Mouse (Mus musculus) forebrain, embryonic 14.5 days (tissue): ENCODE measurements around the gene Brf1. TPM values are rescaled to one million over a fixed set of nuclear protein-coding genes. Genes with fewer than 3 reads are reported as not detected.

Source experiments
- ATAC-seq: fragments of 200-750 bp; cut with Nextera tagmentation; 2 replicates; pipeline ENCODE4 v1.8.0; 2017; ENCODE audit warnings: mild to moderate bottlenecking, moderate library complexity
- DNase-seq: peaks from one replicate; pipeline ENCODE4 v3.0.0-alpha.2; 2015; ENCODE audit warnings: low spot score
- H3K27ac ChIP-seq: fragments of 300-500 bp; sonication (generic); 2 replicates; pipeline ENCODE4 v1.5.1; 2014; ENCODE audit warnings: low read depth, mild to moderate bottlenecking, control low read depth, low read length, moderate library complexity
- H3K27me3 ChIP-seq: fragments of 300-500 bp; sonication (generic); replicated peaks from 2 replicates; pipeline ENCODE4 v1.6.1; 2014; ENCODE audit warnings: low read length, control low read depth, mixed read lengths; ENCODE audit not compliant: control insufficient read depth, insufficient read depth
- H3K36me3 ChIP-seq: fragments of 300-500 bp; sonication (generic); 2 replicates; pipeline ENCODE4 v1.6.1; 2014; ENCODE audit warnings: low read length, control low read depth; ENCODE audit not compliant: control insufficient read depth, insufficient read depth
- H3K4me1 ChIP-seq: fragments of 300-500 bp; sonication (generic); 2 replicates; pipeline ENCODE4 v1.6.1; 2014; ENCODE audit warnings: antibody characterized with exemption, low read length, control low read depth; ENCODE audit not compliant: control insufficient read depth, insufficient read depth
- H3K4me2 ChIP-seq: fragments of 300-500 bp; sonication (generic); 2 replicates; pipeline ENCODE4 v1.6.1; 2014; ENCODE audit warnings: mild to moderate bottlenecking, control low read depth, low read length
- H3K4me3 ChIP-seq: fragments of 300-500 bp; sonication (generic); 2 replicates; pipeline ENCODE4 v1.5.1; 2014; ENCODE audit warnings: low read depth, low read length, control low read depth
- H3K9ac ChIP-seq: fragments of 300-500 bp; sonication (generic); 2 replicates; pipeline ENCODE4 v1.6.1; 2014; ENCODE audit warnings: mild to moderate bottlenecking, low read length, control low read depth, moderate library complexity
- H3K9me3 ChIP-seq: fragments of 300-500 bp; sonication (generic); replicated peaks from 2 replicates; pipeline ENCODE4 v1.6.1; 2016; ENCODE audit warnings: low read length, control low read depth, mixed read lengths; ENCODE audit not compliant: control insufficient read depth
- WGBS: fragments of 180-500 bp; shearing (Covaris S2); extraction: QIAGEN DNeasy Blood & Tissue Kit; methylation state at CpG from one replicate; pipeline ENCODE4 v1.1.7; 2014; 5-methylcytosine and 5-hydroxymethylcytosine counted together
- microRNA-seq: library from miRNA; unstranded; fragments of <30 nt; microRNA quantifications from one replicate; pipeline ENCODE4, GENCODE M21; 2016
- polyA plus RNA-seq: library from polyadenylated mRNA; unstranded; fragments of >200 nt; fragmentation: Nextera tagmentation; extraction: Ambion mirVana; gene quantifications from 2 replicates; pipeline ENCODE4 v1.2.1, GENCODE M21; 2014

The Brf1 gene
- polyA plus RNA-seq, 1 experiment from 2014 or later: 43.0 TPM

DNA sequence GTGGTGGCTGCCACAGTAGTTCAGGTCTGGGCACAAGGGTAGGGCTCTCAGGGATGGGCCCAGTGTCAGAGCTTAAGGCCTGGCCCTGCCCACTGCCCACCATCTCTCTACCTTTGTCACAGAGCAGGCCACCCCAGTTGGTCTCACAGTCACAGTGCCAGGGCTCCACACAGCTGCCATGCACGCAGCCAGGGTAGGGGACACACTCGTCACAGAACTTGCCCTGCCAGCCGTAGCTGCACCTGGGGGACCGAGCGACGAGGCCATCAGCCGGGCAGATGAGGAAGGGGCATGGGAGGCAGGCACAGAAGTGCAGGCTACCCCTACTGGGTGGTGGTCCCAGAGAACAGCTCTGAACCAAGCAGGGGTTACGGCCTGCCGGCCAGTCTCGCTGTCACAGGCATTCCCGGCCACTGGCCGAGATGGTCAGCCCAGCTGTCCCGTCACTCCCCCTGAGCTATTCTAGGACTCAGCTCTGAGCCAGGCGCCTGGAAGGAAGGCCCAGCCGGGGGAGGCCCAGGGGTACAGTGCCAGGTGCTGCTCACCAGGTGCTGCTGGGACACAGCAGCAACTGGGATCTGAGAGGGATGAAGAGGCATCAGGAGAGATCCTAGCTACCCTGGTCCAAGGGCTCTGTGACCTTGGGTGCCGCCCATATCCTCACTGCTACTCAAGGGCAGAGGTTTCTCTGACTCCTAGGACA is 83.7 kb downstream of the Brf1 start:
- H3K9ac ChIP-seq: no peak overlapping the region
- H3K4me2 ChIP-seq: no peak overlapping the region
- H3K4me1 ChIP-seq: no peaks in the 10 kb centered on the region
- ATAC-seq (no peak), DNase-seq (no peak)
- no peaks in the 10 kb centered on the region for H3K9me3 ChIP-seq
- 91% methylated on average over 16 of the region's 16 CpGs for WGBS
- H3K27ac ChIP-seq: no peak overlapping the region
- no peaks in the 10 kb centered on the region for H3K27me3 ChIP-seq
- H3K36me3 ChIP-seq: peaks cover 21% of the 10 kb centered on the region; the same call in 1 of the 2 replicates
- H3K4me3 ChIP-seq: no peak overlapping the region

DNA sequence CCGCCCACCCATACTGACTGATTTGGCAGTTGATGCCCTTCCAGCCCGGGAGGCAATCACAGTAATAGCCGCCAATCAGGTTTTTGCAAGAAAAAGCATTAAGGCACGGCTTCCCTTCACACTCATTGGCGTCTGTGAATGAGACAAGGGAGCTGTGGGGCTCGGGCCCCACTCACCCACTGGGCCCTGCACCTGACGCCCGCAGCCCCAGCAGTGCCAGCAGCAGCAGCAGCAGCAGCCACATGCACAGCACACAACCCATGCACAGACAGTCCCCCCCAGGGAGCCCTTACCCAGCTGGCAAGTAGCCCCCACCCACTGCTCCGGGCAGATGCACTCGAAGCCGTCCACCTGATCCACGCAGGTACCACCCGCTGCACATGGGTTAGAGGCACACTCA is 84.9 kb downstream of the Brf1 start:
- H3K4me1 ChIP-seq: no peaks in the 10 kb centered on the region
- no peak for DNase-seq
- H3K9ac ChIP-seq: no peak overlapping the region
- no peaks in the 10 kb centered on the region for H3K9me3 ChIP-seq
- H3K4me3 ChIP-seq: no peak overlapping the region
- no peaks in the 10 kb centered on the region for H3K27me3 ChIP-seq
- H3K27ac ChIP-seq: no peak overlapping the region
- peaks cover 32% of the 10 kb centered on the region; the same call in 1 of the 2 replicates for H3K36me3 ChIP-seq
- 0 out of 2 replicates have a peak, but pooled peaks have one; percentile 25 for ATAC-seq
- 59% methylated on average over 13 of the region's 13 CpGs for WGBS
- no peak overlapping the region for H3K4me2 ChIP-seq

GRCm38 (mm10) chr12:112914527-112914926 is 86.0 kb downstream of the Brf1 start:
- DNase-seq (no peak), ATAC-seq (no peak)
- no peaks in the 10 kb centered on the region for H3K9me3 ChIP-seq
- no peak overlapping the region for H3K27ac ChIP-seq
- H3K27me3 ChIP-seq: no peaks in the 10 kb centered on the region
- H3K4me3 ChIP-seq: no peak overlapping the region
- no peak overlapping the region for H3K4me2 ChIP-seq
- no peak overlapping the region for H3K9ac ChIP-seq
- H3K36me3 ChIP-seq: peaks cover 40% of the 10 kb centered on the region; the same call in 1 of the 2 replicates
- WGBS: 84% methylated on average over 11 of the region's 11 CpGs
- H3K4me1 ChIP-seq: no peaks in the 10 kb centered on the region

GRCm38 (mm10) chr12:112912951-112913745 is 87.4 kb downstream of the Brf1 start:
- Histone ChIP-seq H3K36me3 (peaks cover 52% of the 10 kb centered on the region; the same call in 1 of the 2 replicates), H3K27me3 (no peaks in the 10 kb centered on the region), H3K4me2 (no peak overlapping the region), H3K9me3 (no peaks in the 10 kb centered on the region), H3K9ac (no peak overlapping the region), H3K27ac (no peak overlapping the region), H3K4me1 (no peaks in the 10 kb centered on the region), H3K4me3 (no peak overlapping the region)
- WGBS: 89% methylated on average over 28 of the region's 28 CpGs
- ATAC-seq: no peak
- no peak for DNase-seq

DNA sequence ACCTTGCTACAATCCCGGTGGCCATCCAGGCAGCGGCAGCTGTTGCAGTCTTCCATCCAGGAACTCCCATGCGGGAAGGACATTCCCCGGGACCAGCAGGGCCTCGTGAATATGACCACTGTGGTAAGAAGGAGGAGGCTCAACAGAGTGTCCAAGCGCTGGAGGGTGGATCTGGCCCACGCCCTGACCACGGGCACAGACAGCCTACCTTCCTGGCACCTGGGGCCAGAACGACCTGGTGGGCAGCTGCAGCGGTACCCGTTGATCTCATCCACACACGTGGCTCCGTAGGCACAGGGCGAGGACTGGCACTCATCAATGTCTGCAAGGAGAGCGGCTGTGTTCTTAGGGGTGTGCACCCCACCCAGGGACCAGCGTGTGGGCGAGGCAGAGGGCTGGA is 88.8 kb downstream of the Brf1 start:
- H3K9me3 ChIP-seq: no peaks in the 10 kb centered on the region
- no peak overlapping the region for H3K4me3 ChIP-seq
- DNase-seq (no peak), ATAC-seq (no peak)
- H3K27me3 ChIP-seq: no peaks in the 10 kb centered on the region
- H3K4me1 ChIP-seq: no peaks in the 10 kb centered on the region
- H3K36me3 ChIP-seq: peaks cover 56% of the 10 kb centered on the region; the same call in 1 of the 2 replicates
- H3K4me2 ChIP-seq: no peak overlapping the region
- no peak overlapping the region for H3K9ac ChIP-seq
- no peak overlapping the region for H3K27ac ChIP-seq
- 94% methylated on average over 17 of the region's 17 CpGs for WGBS

Small RNA genes within 50 kb of the gene (microRNA-seq; reads per million reads assigned to microRNA genes)
- gene Mir6941: not detected

Other genes starting within 250 kb of the Brf1 start
- gene Pld4, start 240.0 kb downstream of the Brf1 start, polyA plus RNA-seq: 5.9 and 7.0 TPM in 2 replicates
- gene Ahnak2, start 198.0 kb downstream of the Brf1 start, polyA plus RNA-seq: 0.29 and 0.51 TPM in 2 replicates
- gene Clba1, start 191.8 kb downstream of the Brf1 start, polyA plus RNA-seq: 17.0 and 19.4 TPM in 2 replicates
- 101 and 112 TPM in 2 replicates for gene Cdca4, start 171.3 kb downstream of the Brf1 start, polyA plus RNA-seq
- gene Gpr132, start 132.5 kb downstream of the Brf1 start, polyA plus RNA-seq: not detected in 2 replicates
- 5.3 and 7.5 TPM in 2 replicates for gene Jag2, start 70.9 kb downstream of the Brf1 start, polyA plus RNA-seq
- 62.8 and 75.9 TPM in 2 replicates for gene Nudt14, start 58.6 kb downstream of the Brf1 start, polyA plus RNA-seq
- gene Btbd6, start 24.2 kb downstream of the Brf1 start, polyA plus RNA-seq: 35.0 and 37.5 TPM in 2 replicates
- gene Pacs2, start 13.8 kb upstream of the Brf1 start, polyA plus RNA-seq: 16.1 and 21.6 TPM in 2 replicates
- not detected in 2 replicates for gene Tex22, start 73.8 kb upstream of the Brf1 start, polyA plus RNA-seq
- gene Mta1, start 97.6 kb upstream of the Brf1 start, polyA plus RNA-seq: 16.6 and 18.7 TPM in 2 replicates
- gene Crip2, start 139.5 kb upstream of the Brf1 start, polyA plus RNA-seq: 354 and 404 TPM in 2 replicates
- gene Crip1, start 145.6 kb upstream of the Brf1 start, polyA plus RNA-seq: 32.5 and 46.1 TPM in 2 replicates
- 9.5 and 10.2 TPM in 2 replicates for gene Tedc1, start 155.7 kb upstream of the Brf1 start, polyA plus RNA-seq
- 28.9 and 31.5 TPM in 2 replicates for gene Tmem121, start 185.2 kb upstream of the Brf1 start, polyA plus RNA-seq